Mouse (Mus musculus) A20 (cell line): ENCODE measurements at regions not wholly inside any gene's neighbourhood (a gene's known extent, or its start where the extent isn't known, plus 50 kb on each side); places are given as distances from the start of the nearest gene placed in this dataset.

Experiments
- DNase-seq: peaks from one replicate; pipeline ENCODE4 v3.0.0-alpha.2; 2011; ENCODE audit warnings: low read depth, low spot score

DNA sequence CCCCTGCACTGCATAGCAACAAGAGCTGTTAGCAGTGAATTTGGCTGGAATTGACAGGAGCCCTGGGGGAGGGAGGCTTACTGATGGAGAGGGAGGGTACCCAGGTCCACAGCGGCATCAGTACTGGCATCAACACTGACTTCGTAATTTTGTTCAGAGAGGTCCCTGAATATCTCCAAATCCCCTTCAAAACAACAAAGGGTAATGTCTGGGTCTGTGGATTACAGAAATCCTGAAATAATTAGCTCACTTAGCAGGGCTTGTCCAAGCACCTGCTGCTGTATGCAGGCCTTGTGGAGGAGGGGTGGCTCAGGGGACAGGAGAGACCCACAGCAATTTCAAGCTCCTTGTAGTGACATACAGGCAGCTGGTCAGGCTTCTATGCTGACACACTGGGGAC lies 369.6 kb downstream of the Eipr1 start:
- no peak for DNase-seq

DNA sequence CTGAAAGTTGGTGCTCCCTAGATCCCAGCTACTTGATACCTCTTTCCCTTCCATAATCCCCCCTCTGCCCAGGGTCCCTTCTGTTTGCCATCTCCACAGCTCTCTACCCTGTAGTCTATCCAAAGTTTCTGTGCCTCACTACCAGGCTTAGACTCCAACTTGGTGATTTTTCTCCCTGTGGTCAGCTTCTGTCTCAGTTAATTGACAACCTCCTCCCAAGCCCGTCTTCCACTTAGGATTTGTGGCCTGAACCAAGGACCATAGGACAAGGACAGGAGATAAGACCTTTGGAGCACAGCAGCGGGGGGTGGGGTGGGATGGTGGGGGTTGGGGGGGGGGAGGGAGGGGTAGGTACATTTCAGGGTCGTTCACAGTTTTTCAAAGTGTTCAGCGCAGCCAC lies 371.3 kb downstream of the Eipr1 start:
- no peak for DNase-seq

DNA sequence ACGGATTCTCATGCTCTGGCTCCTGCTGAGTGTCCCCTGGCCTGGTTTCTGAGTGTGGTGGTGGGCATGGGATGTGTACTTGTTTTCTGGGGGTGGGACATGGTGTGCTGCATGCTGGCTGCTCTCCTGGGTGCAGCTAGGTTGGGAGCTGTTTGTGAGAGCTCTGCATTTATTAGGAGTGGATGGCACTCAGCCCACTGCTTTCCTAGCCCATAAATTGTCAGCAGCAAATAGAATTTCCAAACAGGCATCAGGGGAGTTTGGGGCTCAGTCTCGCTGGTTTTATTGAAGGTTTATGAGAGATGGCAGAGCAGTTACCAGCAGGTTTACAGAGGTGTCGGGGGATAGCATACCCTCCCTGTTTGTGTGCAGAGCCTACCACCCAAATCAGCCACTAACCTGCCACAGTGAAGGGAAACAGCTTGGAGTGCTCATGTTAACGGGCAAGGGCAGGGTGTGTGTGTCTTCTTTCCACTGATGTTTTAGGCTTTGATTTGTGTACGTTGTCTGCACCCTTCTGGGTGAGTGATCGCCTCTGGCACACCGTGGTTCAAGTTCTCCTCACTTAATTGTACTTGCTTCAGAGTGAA lies 372.6 kb downstream of the Eipr1 start:
- DNase-seq, result no peak

DNA sequence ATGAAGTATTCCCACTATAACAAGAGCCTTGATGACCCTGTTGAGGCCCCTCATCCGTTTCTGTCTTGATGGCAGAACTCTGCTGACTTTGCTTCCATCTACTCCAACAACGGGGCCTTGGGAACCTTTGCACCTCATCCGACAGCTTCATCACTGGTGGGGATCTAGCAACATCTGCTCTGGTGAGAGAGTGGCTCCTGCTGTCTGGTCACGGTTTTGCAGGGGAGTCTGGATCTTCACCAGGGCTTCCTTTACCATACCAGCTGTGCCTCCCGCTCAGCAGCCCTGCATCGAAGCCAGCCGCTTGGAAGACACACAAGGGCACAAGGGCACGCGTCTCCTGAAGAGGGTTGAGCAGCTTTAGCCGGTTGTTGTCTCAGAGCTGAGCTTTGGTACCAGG lies 377.2 kb downstream of the Eipr1 start:
- DNase-seq, result no peak

DNA sequence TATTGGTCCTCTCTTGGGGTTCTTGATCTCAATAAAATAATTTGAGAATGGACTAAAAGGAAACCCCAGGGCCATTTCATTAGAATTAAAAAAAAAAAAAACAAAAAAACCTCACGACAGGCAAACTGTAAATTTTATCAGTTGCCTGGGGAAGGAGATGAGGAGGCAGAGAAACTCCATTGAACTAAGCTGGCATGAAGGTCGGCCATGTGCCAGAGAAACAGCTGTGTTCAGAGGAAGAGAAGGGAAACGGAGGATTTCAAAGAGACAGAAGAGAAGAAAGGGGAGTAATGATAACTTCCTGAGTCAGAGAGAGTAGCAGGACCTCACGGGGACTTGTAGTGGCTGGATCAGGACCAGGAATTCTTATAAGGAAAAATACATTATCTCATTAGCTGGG lies 377.7 kb downstream of the Eipr1 start:
- DNase-seq, result no peak

DNA sequence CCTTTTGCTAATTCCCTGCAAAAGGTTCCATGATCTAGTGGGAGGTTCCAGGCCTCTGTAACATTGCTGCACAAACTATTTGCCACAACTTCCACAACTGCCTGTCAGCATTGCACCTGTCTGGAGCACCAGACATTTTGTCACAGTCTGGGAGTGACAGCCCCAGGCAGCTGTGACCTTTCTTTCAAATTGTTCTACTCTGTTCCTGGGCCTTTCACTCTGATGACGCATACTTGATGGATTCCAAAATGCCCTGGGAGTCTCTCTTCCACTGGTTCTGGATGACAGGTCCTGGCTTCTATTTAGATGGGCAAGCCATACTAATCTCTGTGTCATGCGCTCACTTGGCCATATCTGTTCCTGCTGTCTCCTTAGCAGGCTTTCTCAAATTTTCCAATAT lies 382.7 kb downstream of the Eipr1 start:
- DNase-seq, result no peak

DNA sequence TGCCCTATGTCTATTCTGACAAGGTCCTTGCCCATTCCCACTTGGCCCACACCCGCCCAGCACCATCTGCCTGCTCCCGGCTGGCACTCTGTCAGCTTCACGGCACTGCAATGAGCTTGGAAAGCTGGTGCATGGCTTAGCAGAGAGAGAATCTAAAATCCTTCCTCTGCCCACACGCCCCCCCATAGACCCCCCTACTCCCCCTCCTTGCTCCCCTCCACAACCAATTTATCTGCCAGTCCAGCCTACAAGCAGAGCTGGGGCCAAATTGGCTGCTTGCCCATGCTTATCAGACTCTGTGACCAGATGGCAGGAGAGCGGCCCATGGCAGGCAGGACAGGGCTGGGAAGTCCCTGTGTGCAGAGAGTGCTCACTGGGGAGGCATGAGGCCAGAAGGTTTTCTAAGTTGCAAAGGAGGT lies 385.3 kb downstream of the Eipr1 start:
- no peak for DNase-seq

DNA sequence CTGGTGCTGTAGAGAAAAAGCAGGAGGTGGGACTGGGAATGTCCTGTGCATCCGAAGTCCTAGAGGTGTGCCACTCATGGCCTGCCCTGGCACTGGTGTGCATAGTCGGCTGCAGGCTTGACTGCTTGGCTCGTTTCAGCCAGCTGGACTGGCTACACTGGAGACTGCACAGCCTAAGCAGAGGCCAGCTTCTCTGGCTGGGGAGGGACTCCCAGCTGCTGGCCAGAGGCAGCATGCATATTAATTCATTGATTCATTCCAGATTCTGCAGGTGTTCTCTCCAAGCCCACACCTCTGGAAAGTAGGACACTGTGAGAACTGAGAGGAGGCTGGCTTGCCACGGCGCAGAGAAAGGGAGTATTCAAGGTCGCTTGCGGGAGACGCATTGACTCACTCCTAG lies 385.9 kb downstream of the Eipr1 start:
- DNase-seq, result no peak

DNA sequence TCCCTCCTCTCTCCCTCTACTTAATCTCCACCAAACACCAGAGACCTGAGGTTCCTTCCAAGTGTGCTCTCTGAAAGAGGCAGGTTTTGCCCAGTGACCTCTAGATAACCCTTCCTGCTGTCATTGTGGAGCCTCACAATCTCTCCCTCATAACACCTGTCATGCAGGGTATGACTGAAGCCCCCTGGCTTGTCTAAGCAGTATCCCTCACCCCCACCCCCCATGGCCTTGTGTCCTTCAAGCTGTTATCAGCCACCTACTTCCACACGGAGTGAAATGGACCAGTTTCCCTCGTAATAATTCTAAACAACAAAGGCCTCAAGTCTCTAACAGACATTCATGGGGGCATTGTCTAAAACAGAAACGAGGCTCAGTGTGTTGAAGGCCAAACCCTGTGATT lies 387.6 kb upstream of the Myt1l start:
- no peak for DNase-seq

DNA sequence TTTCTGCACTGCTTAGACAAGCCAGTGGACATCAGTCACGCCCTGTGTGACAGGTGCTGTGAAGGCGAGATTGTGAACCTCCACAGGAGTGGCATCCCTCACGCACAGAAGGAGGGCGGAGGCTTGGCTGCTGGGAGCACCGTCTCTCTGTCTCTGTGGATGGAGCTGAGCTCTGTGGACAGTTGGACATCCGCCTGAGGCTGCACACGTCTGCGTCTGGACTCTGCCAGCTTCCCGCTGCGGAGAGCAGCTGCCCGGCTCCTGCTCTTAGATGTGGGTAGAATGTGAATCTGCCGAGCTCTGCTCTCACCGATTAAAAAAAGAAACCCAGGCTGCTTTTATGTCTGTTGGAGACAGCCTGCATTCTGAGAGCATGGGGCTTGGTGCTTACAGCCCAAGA lies 387.1 kb upstream of the Myt1l start:
- DNase-seq, result no peak

DNA sequence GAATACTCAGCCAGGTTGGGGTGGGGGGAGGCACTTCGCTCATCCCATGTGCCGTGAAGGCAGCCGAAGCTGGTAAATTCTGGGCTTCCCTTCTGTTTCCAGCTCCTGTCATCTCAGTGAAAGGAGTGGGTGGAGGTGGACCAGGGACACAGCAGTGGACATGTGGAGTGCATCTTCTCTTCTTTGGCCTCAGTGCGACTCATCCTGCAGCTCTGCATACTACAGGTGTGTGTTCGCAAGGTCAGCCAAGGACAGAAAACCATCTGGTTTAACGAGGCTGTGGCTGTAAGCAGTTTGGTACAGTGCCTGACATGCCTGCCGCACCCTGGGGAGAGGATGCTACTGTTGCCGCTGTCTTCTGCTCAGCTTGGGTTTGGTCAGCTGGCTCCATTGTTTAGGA lies 386.3 kb upstream of the Myt1l start:
- no peak for DNase-seq

DNA sequence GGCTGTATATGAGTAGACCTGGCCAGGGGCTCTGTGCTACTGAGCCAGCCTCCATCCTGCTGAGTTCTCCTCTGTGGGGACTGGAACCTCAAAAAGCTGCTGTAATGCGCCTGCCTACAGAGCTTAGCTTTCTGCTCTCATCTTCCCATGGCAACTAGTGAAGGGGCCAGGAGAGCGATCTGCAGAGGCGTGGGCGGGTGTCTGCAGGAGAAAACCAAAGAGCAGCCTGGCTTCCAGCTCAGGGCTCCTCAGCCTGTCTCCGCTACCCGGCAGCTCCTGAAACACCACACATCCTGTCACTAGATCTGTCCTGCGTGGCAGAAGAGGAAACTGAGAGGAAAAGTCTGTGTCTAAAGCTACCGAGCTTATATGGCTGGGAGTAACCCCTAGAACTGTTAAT lies 384.9 kb upstream of the Myt1l start:
- DNase-seq, result no peak

DNA sequence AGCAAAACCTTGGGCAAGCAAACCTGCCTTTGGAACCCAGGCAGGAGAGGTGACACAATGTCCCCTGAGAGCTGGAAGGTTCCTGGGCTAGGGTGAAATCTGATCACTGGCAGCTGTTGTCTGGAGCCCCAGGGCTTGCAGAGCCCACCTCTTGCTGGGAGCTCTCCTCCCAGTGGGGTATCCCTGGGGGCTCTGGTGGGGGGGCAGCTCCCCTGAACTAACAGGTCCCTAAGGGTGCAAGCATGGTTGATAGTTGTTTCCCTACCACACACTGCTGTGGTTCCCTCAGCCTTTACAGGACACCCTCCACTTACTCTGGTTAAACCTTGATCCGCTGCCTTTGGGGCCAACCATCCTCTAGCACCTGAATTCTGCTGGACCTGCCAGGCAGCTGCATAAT lies 367.3 kb upstream of the Myt1l start:
- DNase-seq, result no peak

DNA sequence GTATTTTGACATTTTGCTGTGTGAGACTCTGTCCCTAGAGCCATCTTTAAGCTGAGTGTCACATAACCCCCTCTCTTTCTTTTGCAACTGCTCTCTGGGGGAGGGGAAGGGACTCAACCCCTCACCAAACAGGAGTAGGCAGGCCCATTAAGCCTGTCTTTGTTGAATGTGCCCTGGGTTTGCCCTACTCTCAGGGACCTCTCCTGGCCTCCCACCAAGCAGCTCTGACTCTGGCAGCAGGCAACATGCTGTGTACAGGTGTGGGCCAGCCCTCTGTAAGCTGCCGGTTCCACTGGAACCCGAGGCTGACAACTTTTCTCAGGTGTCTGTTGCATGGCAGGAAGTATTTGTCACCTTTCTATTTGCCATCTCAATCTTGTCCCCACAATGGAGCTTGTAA lies 366.6 kb upstream of the Myt1l start:
- DNase-seq, result no peak

DNA sequence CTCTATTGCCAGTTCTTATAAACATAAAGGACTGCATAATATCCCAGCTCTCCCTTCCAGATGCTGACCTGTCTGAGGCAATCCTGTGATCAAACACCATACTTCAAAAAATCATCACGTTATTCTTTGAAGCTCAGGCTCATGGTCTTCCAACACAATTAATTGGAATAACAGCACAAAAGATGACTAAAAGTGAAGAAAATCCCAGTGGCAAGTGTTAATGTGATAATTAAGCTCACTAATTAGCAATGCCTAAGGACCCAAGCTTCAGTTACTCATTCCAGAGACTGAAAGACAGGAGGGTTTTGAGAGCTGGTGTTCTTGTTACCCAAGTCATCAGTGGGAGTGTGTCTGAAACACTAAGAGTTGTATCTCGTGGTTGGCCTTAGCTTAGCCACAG lies 363.5 kb upstream of the Myt1l start:
- DNase-seq, result no peak

DNA sequence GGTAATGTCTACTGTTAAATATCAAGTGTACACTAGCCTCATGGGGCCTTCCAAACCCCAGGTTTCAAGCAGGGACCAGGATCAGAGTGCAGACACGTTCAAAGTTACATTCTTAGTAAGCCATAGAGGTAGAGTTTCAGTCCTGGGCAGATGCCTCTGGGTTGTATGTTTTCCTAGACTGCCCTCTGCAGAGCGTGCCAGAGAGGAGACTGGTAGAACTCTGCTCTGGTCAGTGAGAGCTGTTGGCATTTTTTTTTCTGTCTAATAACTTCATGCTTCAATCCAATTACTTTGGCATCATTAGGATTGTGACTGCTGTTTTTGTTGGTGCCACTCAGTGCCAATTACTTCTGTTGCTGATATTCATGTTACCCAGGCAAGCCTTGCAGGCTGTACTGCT lies 361.9 kb upstream of the Myt1l start:
- no peak for DNase-seq

DNA sequence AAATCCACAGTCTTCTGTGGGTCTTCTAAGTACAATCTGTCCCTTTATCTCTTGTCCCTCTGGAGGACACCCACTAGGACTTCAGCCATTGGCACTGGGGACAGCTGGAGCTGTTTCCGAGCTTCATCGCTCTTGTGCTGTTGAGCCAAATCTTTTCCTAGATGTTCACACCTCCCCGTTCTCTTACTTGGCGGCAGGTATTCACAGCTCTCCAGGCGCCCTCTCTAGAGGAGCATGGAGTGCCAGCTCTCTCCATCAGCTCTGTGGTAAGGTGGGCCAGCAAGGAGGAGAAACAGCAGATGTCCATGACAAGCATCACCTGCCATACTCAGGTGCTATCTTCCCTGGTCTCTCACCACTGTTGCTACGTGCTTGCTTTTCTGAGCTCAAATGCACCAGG lies 360.3 kb upstream of the Myt1l start:
- DNase-seq, result no peak

DNA sequence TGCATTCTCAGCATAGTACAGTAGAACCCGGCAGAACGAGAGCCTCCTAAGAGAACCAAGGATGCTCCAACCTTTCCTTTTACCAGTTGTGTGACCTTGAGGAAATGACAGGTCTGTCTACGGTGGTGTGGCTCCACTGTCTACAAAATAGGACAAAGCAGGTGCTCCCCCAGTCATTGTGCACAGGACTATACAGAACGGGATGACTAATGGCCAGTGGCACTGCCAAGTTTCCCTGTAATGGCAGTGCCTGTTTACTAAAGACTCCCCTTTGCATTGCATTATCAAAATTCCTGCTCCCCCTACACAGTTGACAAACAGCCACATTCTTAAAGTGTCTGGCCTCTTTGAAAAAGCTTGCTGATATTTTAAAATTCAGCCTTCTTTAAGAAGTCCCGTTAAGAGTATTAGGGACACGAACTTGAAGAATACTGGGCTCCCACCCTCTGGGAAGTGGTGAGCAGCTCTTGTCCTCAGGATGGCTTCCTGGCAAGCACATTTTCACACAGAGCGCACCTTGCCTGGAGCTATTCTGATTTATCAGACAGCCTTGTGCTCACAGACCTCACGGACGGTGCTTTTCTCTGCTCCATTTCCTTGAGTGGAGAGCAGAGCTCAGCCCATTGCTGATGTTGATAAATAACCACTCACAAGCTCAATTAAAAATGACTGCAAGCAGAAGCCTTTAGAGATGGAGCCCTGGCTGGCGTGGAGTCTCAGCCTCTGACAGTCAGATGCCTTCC lies 352.3 kb upstream of the Myt1l start:
- DNase-seq, result no peak

DNA sequence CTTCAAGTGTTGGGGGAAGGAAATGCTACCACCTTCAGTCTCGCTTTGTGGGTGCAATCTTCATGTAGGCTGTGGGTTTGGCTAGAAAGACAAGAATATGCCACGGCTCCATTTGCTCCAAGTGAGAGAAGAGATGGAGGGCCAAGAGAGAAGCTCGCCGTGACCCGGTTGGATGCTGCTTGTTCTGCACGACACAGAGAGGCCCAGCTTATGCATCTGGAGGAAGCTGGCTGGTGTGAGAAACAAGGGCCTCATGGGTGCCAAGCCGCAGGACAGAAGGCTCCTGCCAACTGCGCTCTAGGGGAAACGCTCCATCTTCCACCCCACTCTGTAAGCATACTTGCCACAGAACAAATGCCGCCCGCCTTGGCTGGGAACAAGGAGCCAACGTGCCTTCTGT lies 351.0 kb upstream of the Myt1l start:
- no peak for DNase-seq

DNA sequence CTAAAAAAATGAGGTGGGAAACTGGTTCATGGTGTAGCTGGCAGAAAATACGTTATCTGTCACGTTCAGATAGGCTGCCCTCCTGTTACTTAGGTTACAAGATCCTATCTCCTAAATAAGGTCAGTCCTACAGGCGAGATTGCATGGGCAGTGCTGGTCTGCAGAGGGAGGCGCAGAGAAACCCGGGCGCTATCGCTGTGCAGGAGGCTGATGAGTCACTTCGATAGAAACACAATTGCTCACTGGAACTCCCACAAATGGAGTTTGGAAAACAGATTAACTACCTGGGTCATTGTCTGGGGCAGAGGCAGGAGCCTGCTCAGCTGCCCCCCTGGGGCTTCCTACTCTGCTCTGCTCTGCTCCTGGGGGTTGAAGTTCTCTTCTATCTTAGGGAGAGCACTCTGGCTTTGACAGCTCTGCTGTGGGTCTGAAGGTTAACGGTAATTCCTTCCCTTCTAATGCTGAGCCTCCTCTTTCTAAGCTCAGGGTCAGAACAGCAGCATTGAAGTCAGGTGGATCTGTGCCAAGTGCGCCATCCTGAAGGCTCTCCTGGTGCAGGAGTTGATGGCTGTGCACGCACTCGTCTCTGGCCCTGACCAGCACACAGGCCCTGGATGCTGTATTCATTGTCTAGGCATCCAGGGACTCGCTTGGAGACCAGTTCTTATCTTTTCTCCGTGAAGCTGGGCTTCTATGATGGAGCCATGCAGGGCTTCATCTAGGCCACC lies 349.9 kb upstream of the Myt1l start:
- DNase-seq, result no peak

DNA sequence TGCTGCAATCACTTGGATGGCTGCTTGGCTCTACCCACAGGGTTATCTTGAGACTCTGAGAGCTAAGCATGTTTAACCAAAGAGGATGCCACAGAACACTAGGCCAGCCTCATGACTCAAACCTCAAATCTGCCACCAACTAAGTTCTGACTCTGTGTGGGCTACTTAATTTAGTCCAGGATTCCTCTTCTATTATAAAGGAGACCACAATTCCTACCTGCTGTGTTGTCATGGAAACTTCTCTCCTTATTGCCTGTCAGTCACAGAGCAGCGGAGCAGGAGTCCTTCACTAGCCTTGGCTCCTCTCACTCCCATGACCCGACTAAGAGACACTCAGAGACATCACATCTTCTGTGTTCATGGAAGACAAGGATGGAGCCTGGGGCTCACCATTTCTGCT lies 348.8 kb upstream of the Myt1l start:
- no peak for DNase-seq

DNA sequence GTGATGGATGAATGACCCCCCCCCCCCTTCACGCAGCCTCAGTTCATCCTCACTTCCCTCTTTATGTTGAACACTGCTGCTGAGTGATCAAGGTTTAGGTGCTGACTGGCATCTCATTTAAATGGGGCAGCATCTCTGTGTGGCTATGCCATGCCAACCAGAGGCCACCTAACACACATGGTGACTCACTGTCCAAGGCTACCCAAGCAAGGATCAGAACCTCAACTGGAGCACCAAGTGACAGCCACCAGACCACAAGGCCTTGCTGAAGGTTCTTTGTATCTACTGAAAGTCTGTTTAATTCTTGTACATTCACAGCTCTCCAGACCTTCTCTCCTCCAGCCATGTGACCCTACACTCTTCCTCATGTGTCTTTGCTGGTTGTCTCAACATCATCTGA lies 347.6 kb upstream of the Myt1l start:
- DNase-seq, result no peak

DNA sequence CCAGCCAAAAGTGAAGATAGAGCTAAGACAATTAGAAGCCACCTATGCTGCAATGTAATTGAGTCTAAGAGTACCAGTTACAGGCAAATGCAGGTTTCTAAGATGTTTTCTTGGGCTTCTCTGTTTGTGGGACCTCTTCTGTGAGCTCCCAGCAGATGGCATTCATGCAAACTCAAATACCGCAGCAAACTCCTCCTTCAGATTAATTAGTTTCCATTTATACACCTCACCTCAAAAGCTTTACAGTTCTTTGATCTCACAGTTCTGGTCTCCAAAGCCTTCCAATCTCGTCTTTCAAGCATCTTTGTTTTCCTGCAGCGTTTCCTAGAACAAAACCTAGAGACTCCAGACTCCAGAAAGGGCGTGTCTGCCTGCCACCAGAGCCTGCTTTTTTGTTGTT lies 340.6 kb upstream of the Myt1l start:
- no peak for DNase-seq
